Mouse (Mus musculus) spleen, adult 2 months (tissue): ENCODE results near the gene Uqcr11. TPM values are rescaled to one million over a fixed set of nuclear protein-coding genes. Genes with fewer than 3 reads are reported as not detected.
A peak's percentile ranks its signal among the peaks of the same experiment; 100 is the strongest.

Experiments
- DNase-seq, 2 experiments: peaks; one replicate each; pipeline versions ENCODE4 v3.0.0 to v3.0.0-alpha.2; 2012 to 2021; ENCODE audit warnings: low spot score in 2 of 2, low read depth in 1 of 2
- H3K27ac ChIP-seq: fragments of 200-500 bp; 2 replicates; pipeline ENCODE4 v1.5.1; 2012; ENCODE audit warnings: low read length, inconsistent platforms; ENCODE audit not compliant: insufficient read depth
- H3K27me3 ChIP-seq: fragments of 200-500 bp; 2 replicates; pipeline ENCODE4 v1.6.1; 2012; ENCODE audit warnings: mild to moderate bottlenecking, moderate library complexity, low read length, inconsistent platforms; ENCODE audit not compliant: control insufficient read depth, insufficient read depth
- H3K36me3 ChIP-seq: fragments of 200-500 bp; 2 replicates; pipeline ENCODE4 v1.6.1; 2012; ENCODE audit warnings: mild to moderate bottlenecking, low read length, inconsistent platforms; ENCODE audit not compliant: control insufficient read depth, insufficient read depth
- H3K4me1 ChIP-seq: fragments of 200-500 bp; 2 replicates; pipeline ENCODE4 v1.6.1; 2011; ENCODE audit warnings: inconsistent platforms; ENCODE audit not compliant: control insufficient read depth, insufficient read depth, insufficient read length
- H3K4me3 ChIP-seq: fragments of 200-500 bp; 2 replicates; pipeline ENCODE4 v1.5.1; 2011; ENCODE audit warnings: mild to moderate bottlenecking, inconsistent platforms; ENCODE audit not compliant: insufficient read depth, insufficient read length; ENCODE audit errors: extremely low read depth
- CTCF ChIP-seq: fragments of 200-500 bp; IDR thresholded peaks from 2 replicates; pipeline ENCODE4 v1.5.1; 2011; ENCODE audit warnings: mild to moderate bottlenecking, inconsistent platforms; ENCODE audit not compliant: insufficient read depth, insufficient read length, insufficient replicate concordance; ENCODE audit errors: extremely low read depth
- POLR2A ChIP-seq: fragments of 200-500 bp; IDR thresholded peaks from 2 replicates; pipeline ENCODE4 v1.6.1; 2011; ENCODE audit warnings: low read depth, low read length, inconsistent platforms
- WGBS: fragments of 180-500 bp; shearing (Covaris S2); methylation state at CpG from one replicate; pipeline ENCODE4 v1.1.7; 2018; 5-methylcytosine and 5-hydroxymethylcytosine counted together
- polyA plus RNA-seq: library from polyadenylated mRNA; depleted of rRNA; stranded (reverse); fragments of >200 nt; gene quantifications from 2 replicates; pipeline ENCODE4 v1.2.3, GENCODE M21; 2012

Uqcr11 gene
- polyA plus RNA-seq, 1 experiment: 399 TPM

DNA sequence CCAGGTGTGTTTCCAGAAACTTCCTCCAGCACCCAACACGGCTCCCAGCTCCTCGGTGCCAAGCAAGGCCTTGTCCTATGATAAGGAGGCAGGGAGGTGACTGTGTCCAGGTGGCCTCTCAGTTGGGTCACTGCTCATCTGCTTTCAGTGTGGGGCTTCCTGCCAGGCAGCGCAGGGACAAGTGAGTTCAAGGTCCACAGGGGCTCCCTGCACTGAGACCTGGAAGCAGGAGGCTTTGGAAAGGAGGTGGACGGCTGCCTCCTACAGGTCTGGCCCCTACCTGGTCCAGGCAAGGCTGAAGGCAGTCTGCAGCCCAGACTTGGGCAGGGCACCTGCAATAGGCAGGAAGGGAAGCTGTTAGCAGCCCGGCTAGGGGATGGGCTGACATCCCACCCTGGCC, 13.9 kb downstream of the Uqcr11 start:
- no peak for DNase-seq
- TF ChIP-seq POLR2A: no peak
- TF ChIP-seq CTCF: no peak
- no peak overlapping the region for H3K27ac ChIP-seq
- no peak overlapping the region for H3K4me3 ChIP-seq
- H3K27me3 ChIP-seq: no peaks in the 10 kb centered on the region
- WGBS: 96% methylated on average over 5 of the region's 5 CpGs
- H3K36me3 ChIP-seq: peaks cover 30% of the 10 kb centered on the region
- H3K4me1 ChIP-seq: peaks cover 17% of the 10 kb centered on the region; the same call in 1 of the 2 replicates

DNA sequence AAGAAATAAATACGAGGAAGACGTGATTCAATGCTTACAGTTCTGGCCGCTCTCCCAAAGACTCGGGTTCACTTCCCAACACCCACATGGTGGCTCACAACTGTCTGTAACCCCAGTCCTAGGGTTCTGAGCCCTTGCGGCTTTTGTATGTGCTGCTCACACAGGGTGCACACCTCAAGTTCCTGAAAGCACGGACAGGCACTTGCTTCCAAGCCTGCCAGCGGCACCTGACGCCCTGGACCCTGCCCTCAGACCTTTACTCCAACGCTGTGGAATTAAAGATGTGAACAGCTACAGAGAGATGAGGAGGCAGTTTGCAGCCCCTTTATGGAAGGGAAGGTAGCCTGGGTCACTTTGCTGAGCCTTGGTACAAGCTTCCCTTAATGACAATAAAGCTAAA, 15.9 kb downstream of the Uqcr11 start:
- TF ChIP-seq POLR2A (no peak), CTCF (no peak)
- H3K27ac ChIP-seq: no peak overlapping the region
- no peak for DNase-seq
- H3K4me1 ChIP-seq: peaks cover 23% of the 10 kb centered on the region
- WGBS: 92% methylated on average over 9 of the region's 9 CpGs
- H3K36me3 ChIP-seq: peaks cover 30% of the 10 kb centered on the region
- H3K4me3 ChIP-seq: no peak overlapping the region
- peaks cover 8% of the 10 kb centered on the region for H3K27me3 ChIP-seq

- Histone ChIP-seq H3K36me3 (peaks cover 23% of the 10 kb centered on the region), H3K4me1 (peaks cover 26% of the 10 kb centered on the region), H3K27me3 (peaks cover 8% of the 10 kb centered on the region), H3K4me3 (no peak overlapping the region), H3K27ac (no peak overlapping the region)
- 74% methylated on average over 4 of the region's 4 CpGs for WGBS
- TF ChIP-seq CTCF: no peak
- no peak for TF ChIP-seq POLR2A
- no peak for DNase-seq
Measured at GRCm38 (mm10) chr10:80389185-80389708, 17.4 kb downstream of the Uqcr11 start.

DNA sequence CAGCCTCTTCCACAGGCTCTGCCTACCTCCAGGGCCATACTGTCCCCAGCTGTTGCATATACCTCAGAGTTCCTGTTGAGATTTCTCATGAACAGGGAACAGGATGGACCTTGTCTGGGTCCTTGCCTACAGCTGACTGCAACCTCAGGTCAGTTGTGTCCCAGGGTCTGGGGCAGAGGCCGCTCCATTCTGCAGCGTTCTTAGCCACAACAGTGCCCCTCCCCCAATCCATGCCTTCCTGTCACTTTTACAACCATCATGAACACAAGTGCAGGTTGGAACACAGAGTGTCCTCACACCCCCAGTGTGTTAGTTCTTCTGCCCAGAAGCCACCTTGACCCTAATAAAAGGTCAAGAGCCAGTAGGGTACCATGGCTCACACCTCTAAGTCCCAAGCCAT, 17.9 kb downstream of the Uqcr11 start:
- DNase-seq: no peak
- Histone ChIP-seq H3K27ac (no peak overlapping the region), H3K4me1 (peaks cover 26% of the 10 kb centered on the region), H3K4me3 (no peak overlapping the region), H3K27me3 (peaks cover 8% of the 10 kb centered on the region), H3K36me3 (peaks cover 18% of the 10 kb centered on the region)
- WGBS: 41% methylated on average over 2 of the region's 2 CpGs
- TF ChIP-seq POLR2A: no peak
- TF ChIP-seq CTCF: no peak

GRCm38 (mm10) chr10:80387522-80387959, 19.1 kb downstream of the Uqcr11 start, which contains the start of gene Mex3d:
Mex3d (minus strand) TSS chr10:80387659.
- Histone ChIP-seq H3K4me3 (peak within 1 kb of the TSS; percentile 78), H3K27me3 (peaks cover 8% of the 10 kb centered on the region), H3K27ac (no peak within 1 kb of the TSS), H3K36me3 (peaks cover 6% of the 10 kb centered on the region), H3K4me1 (peaks cover 26% of the 10 kb centered on the region)
- TF ChIP-seq CTCF (no peak), POLR2A (peak; percentile 45)
- 9% methylated on average over 34 of the region's 61 CpGs for WGBS
- peak; percentile 54 to 86 for DNase-seq

- TF ChIP-seq POLR2A: no peak
- no peak for TF ChIP-seq CTCF
- peaks cover 8% of the 10 kb centered on the region for H3K27me3 ChIP-seq
- no peak for DNase-seq
- H3K36me3 ChIP-seq: peaks cover 4% of the 10 kb centered on the region
- H3K4me1 ChIP-seq: peaks cover 26% of the 10 kb centered on the region
- H3K4me3 ChIP-seq: peak overlapping the region; percentile 63
- 3% methylated on average over 84 of the region's 94 CpGs for WGBS
- no peak overlapping the region for H3K27ac ChIP-seq
Measured at GRCm38 (mm10) chr10:80386735-80387471, 19.7 kb downstream of the Uqcr11 start.

DNA sequence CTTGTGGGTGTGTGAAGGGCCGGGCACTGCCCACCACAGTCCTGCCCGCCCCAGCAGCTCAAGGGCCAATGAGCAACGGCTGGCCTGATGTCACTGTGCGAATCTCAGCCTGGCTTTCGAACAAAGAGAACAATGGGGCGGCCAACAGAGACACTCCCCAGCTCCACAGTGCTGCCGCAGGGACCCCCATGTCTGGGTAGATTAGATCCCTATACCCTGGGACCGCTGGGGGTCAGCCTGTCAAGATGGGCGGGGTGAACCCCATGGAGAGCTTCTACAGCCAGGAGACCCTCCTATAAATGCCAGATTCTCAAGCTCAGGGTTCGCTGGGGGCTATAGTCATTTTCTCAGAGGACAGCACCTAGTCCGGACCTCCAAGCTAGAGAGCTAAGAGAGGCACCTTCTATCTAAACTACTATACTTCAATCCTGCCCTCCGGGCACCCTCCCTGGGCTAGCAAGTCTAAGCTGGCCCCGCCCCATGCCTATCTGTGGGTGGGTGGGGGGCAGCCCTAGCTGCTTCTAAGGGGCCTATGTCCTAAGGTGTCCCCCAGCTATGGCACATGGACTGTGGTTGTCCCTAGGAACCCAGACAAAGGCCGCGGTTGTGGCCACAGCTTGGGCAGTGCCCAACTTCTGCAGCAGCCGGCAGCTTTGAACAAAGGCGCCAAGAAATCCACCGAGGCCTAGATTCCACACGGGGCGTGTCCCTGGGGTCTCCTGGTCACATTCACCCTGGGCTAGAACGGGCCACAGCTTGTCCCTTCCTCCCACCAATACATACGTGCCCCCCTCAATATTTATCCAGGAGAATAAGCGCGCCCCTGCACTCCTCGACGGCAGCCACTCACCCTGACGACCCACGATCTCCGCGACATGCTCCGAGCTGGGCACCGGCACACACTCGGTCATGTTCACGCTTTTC, 20.6 kb downstream of the Uqcr11 start:
- H3K4me1 ChIP-seq: peaks cover 26% of the 10 kb centered on the region
- TF ChIP-seq CTCF: no peak
- no peak for TF ChIP-seq POLR2A

More for the DNA sequence above, 20.6 kb downstream of the Uqcr11 start:
- Histone ChIP-seq H3K27me3 (peaks cover 8% of the 10 kb centered on the region), H3K27ac (no peak overlapping the region), H3K4me3 (peak overlapping the region; percentile 63), H3K36me3 (peaks cover 12% of the 10 kb centered on the region)
- DNase-seq: no peak
- 38% methylated on average over 34 of the region's 34 CpGs for WGBS
